Mouse (Mus musculus) NIH3T3 (cell line): ENCODE data around the gene Gje1.

Source experiments
- DNase-seq: peaks from one replicate; pipeline ENCODE4 v3.0.0-alpha.2; 2012; ENCODE audit warnings: low read depth

The Gje1 gene

GRCm38 (mm10) chr10:14718114-14718513 is at the start of gene Gje1:
Gene Gje1 (minus strand): TSS chr10:14718214.
- DNase-seq: no peak

GRCm38 (mm10) chr10:14760618-14761017 is 42.6 kb upstream of the Gje1 start:
- DNase-seq: no peak

GRCm38 (mm10) chr10:14759665-14760558 is 41.9 kb upstream of the Gje1 start:
- DNase-seq: peak; percentile 5

- DNase-seq: peak; percentile 89
Observed at GRCm38 (mm10) chr10:14734285-14734684, 16.3 kb upstream of the Gje1 start.

GRCm38 (mm10) chr10:14725671-14726070 is 7.7 kb upstream of the Gje1 start:
- no peak for DNase-seq

GRCm38 (mm10) chr10:14705072-14706066 is 12.6 kb downstream of the Gje1 start, which contains the start of the genes Vta1 and Nmbr:
Gene Vta1 (minus strand): TSS chr10:14705560.
Gene Nmbr (plus strand): TSS chr10:14705591.
- DNase-seq: peak; percentile 98

- DNase-seq: no peak
Observed at GRCm38 (mm10) chr10:14703830-14704420, 14.1 kb downstream of the Gje1 start.

- DNase-seq: no peak
Observed at GRCm38 (mm10) chr10:14703239-14703638, 14.8 kb downstream of the Gje1 start.

GRCm38 (mm10) chr10:14690349-14690748 is 27.7 kb downstream of the Gje1 start:
- no peak for DNase-seq

- no peak for DNase-seq
Observed at GRCm38 (mm10) chr10:14688785-14689442, 29.1 kb downstream of the Gje1 start.

GRCm38 (mm10) chr10:14685663-14686062 is 32.4 kb downstream of the Gje1 start:
- DNase-seq: no peak

GRCm38 (mm10) chr10:14666147-14666546 is 51.9 kb downstream of the Gje1 start:
- no peak for DNase-seq
